Mouse (Mus musculus): ENCODE data around the gene Zbtb38. TPM values are rescaled to one million over a fixed set of nuclear protein-coding genes. Genes with fewer than 3 reads are reported as not detected.

Zbtb38 gene
- total and polyA plus RNA-seq, 3 experiments: 9.0 to 43.5 (median 42.3) TPM

DNA sequence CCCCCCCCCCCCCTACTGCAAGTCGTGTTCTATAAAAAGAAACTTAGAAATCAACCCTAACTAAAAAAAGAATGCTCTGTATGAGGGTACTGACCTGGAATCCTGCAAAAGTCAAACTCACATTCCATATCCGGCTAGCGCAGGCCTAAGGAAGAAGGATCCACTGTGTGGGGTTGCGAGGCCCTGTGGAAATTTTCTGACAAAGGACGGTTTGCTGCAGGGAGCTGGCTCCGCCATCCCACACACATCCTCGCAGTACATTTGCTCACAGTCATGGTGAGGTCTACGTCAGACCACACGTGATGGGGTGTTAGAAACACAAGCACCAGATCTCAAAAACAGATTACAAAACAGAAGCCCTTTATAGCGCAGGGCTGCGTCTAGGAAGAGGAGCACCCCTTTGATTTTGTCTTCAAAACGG lies 56.5 kb downstream of the Zbtb38 start:
- 38% methylated on average over 12 of the region's 12 CpGs for WGBS
- Histone ChIP-seq H3K4me1 (ENCODE audit: control insufficient read depth, insufficient read depth, low read length) (peaks cover 7% of the 10 kb centered on the region), H3K36me3 (ENCODE audit: control insufficient read depth, insufficient read depth, low read length) (no peaks in the 10 kb centered on the region), H3K4me3 (no peak overlapping the region), H3K27ac (peak overlapping the region; percentile 95), H3K9ac (ENCODE audit: low read depth, low read length) (peak overlapping the region; percentile 48; the same call in 1 of the 2 replicates), H3K79me2 (replicated peaks; ENCODE audit: control insufficient read depth, insufficient read depth, low read length) (peaks cover 1% of the 10 kb centered on the region; the same call in 1 of the 2 replicates), H3K27me3 (ENCODE audit: control insufficient read depth, insufficient read depth, low read length) (no peaks in the 10 kb centered on the region)
- intact Hi-C loops (cut with DNase I): no loop called here
- DNase-seq: peak in 1 of 2 experiments; percentile 40
- TF ChIP-seq POLR2A (IDR thresholded peaks at IDR 0.05; ENCODE audit: insufficient read depth, low read depth, low read length) (no peak), CTCF (IDR thresholded peaks at IDR 0.05) (no peak), EP300 (IDR thresholded peaks at IDR 0.05; ENCODE audit: insufficient read depth, low read depth, low read length) (peak; percentile 25; the same call in 1 of the 2 replicates)

DNA sequence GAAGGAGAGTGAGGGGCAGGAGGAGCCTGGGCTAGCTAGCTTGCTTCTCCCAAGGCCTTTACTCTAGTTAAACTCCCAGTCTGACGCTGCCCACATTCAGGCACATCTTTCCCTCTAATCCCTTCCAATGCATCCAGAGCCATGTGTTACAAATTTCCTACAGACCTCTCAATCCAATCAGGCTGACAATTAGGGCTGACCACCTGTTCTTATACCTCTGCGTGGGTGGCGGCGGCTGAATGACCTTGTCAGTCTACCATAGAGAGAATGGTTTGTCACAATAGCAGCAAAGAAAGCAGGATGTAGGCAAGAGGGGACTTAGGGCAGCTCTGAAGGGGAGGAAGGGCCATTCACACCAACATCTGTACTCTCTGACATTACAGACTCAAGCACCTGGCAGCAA lies 62.2 kb downstream of the Zbtb38 start:
- no peak overlapping the region for H3K4me3 ChIP-seq
- no peaks in the 10 kb centered on the region; the same call in 1 of the 2 replicates for H3K36me3 ChIP-seq (ENCODE audit: control insufficient read depth, insufficient read depth, low read length)
- peaks cover 7% of the 10 kb centered on the region for H3K4me1 ChIP-seq (ENCODE audit: control insufficient read depth, insufficient read depth, low read length)
- 0 out of 2 replicates have a peak, but pooled peaks cover 2% of the 10 kb centered on the region for H3K79me2 ChIP-seq (replicated peaks; ENCODE audit: control insufficient read depth, insufficient read depth, low read length)
- DNase-seq: no peak
- WGBS: 82% methylated on average over 4 of the region's 4 CpGs
- TF ChIP-seq CTCF (IDR thresholded peaks at IDR 0.05) (no peak), POLR2A (IDR thresholded peaks at IDR 0.05; ENCODE audit: insufficient read depth, low read depth, low read length) (no peak), EP300 (IDR thresholded peaks at IDR 0.05; ENCODE audit: insufficient read depth, low read depth, low read length) (no peak)
- H3K27ac ChIP-seq: no peak overlapping the region
- no peaks in the 10 kb centered on the region for H3K27me3 ChIP-seq (ENCODE audit: control insufficient read depth, insufficient read depth, low read length)
- intact Hi-C loops (cut with DNase I): no loop called here
- no peak overlapping the region for H3K9ac ChIP-seq (ENCODE audit: low read depth, low read length)

DNA sequence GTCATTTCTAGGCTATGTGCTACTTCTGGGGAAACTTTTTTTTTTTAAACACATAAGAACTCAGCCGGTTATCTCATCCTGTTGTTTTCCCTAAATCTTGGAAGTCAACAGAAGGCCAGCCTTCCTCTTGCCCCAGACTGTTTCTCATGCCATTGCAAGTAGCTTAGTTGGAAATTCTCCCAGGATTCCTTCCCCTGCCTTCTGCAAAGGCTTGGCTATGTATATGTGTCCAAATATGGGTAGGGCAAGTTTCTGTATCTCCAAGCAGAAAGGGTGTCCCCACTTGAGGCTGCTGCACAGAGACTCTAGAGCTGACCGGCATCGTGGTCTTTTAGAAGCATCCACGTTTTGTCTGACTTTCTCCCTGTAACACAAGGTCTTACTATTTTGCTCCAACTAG lies 63.6 kb downstream of the Zbtb38 start:
- Histone ChIP-seq H3K9ac (ENCODE audit: low read depth, low read length) (no peak overlapping the region), H3K79me2 (replicated peaks; ENCODE audit: control insufficient read depth, insufficient read depth, low read length) (peaks cover 2% of the 10 kb centered on the region; the same call in 1 of the 2 replicates), H3K4me3 (no peak overlapping the region), H3K27me3 (ENCODE audit: control insufficient read depth, insufficient read depth, low read length) (no peaks in the 10 kb centered on the region), H3K4me1 (ENCODE audit: control insufficient read depth, insufficient read depth, low read length) (peaks cover 5% of the 10 kb centered on the region), H3K27ac (peak overlapping the region; percentile 24), H3K36me3 (ENCODE audit: control insufficient read depth, insufficient read depth, low read length) (peaks cover 6% of the 10 kb centered on the region)
- 56% methylated on average over 4 of the region's 4 CpGs for WGBS
- intact Hi-C loops (cut with DNase I): no loop called here
- DNase-seq: peak in 1 of 2 experiments; percentile 13
- TF ChIP-seq CTCF (IDR thresholded peaks at IDR 0.05) (no peak), EP300 (IDR thresholded peaks at IDR 0.05; ENCODE audit: insufficient read depth, low read depth, low read length) (no peak), POLR2A (IDR thresholded peaks at IDR 0.05; ENCODE audit: insufficient read depth, low read depth, low read length) (no peak)

DNA sequence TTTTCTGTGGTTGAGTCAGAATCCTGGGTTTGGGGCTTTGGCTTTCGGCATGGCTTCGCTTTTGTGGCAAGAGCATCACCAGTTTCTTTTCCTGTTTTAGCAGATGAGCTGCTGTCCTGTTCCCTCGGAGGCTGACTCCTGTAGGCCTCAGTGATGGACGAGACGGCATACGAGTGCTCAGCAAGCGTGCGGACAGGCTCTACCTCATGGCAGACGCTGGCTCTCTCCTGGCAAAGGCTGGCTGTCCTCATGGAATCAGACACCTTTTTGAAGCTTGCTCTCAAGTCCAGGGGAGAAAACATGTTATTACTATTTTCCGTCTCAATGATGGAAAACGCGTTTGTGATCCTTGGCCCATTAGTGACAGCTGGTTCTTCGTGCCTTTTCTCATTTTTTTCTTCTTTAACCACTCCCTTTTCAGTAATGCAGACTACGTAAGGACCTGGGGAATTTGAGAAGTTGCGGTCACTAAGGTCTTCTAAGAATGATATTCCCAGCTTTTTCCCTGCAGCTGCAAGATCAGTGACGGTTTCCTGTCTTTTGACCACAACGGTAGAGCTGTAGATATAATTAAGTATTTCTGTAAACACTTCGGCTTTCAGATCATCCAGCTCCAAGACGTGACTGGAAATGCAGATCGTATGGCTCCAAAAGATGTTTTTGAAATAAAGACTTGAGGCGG lies 64.3 kb downstream of the Zbtb38 start:
- intact Hi-C loops (cut with DNase I): no loop called here
- Histone ChIP-seq H3K4me3 (no peak overlapping the region), H3K36me3 (ENCODE audit: control insufficient read depth, insufficient read depth, low read length) (peaks cover 6% of the 10 kb centered on the region), H3K4me1 (ENCODE audit: control insufficient read depth, insufficient read depth, low read length) (peaks cover 5% of the 10 kb centered on the region), H3K9ac (ENCODE audit: low read depth, low read length) (no peak overlapping the region), H3K79me2 (replicated peaks; ENCODE audit: control insufficient read depth, insufficient read depth, low read length) (peaks cover 2% of the 10 kb centered on the region; the same call in 1 of the 2 replicates), H3K27ac (peak overlapping the region; percentile 24), H3K27me3 (ENCODE audit: control insufficient read depth, insufficient read depth, low read length) (no peaks in the 10 kb centered on the region)
- WGBS: 72% methylated on average over 21 of the region's 21 CpGs
- TF ChIP-seq POLR2A (IDR thresholded peaks at IDR 0.05; ENCODE audit: insufficient read depth, low read depth, low read length) (no peak), EP300 (IDR thresholded peaks at IDR 0.05; ENCODE audit: insufficient read depth, low read depth, low read length) (no peak), CTCF (IDR thresholded peaks at IDR 0.05) (no peak)
- peak in 1 of 2 experiments; percentile 17 for DNase-seq

DNA sequence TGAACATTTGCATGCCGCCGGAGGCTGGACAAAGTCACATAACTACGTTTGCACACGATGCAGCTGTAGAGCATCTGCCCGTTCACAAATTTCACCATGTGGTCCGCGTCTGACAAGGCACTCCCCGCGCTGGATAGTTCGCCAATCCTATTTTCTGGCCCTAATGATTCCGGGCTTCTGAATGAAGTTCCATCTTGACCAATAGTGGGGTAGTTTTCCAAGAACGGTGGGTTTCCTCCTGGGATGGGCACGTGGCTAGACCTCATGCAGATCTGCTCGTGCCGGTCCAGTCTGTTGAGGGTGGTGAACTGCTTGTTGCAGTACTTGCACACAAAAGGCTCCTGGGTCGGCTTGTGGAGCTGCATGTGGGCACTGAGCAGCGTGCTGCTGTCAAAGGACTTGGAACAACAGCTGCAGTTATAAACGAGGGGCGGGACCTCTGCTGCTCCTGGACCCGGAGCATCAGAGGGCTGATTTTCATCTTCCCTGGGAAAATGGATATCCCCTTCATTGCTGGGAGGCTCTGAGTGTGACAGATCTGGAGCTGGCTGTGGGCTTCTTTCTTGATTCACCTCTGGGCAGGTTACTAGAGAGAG lies 64.9 kb downstream of the Zbtb38 start:
- TF ChIP-seq POLR2A (IDR thresholded peaks at IDR 0.05; ENCODE audit: insufficient read depth, low read depth, low read length) (no peak), CTCF (IDR thresholded peaks at IDR 0.05) (no peak), EP300 (IDR thresholded peaks at IDR 0.05; ENCODE audit: insufficient read depth, low read depth, low read length) (no peak)
- H3K27ac ChIP-seq: no peak overlapping the region

More for the DNA sequence above, 64.9 kb downstream of the Zbtb38 start:
- DNase-seq: peak in 1 of 2 experiments; percentile 18
- Histone ChIP-seq H3K27me3 (ENCODE audit: control insufficient read depth, insufficient read depth, low read length) (no peaks in the 10 kb centered on the region), H3K4me3 (no peak overlapping the region), H3K9ac (ENCODE audit: low read depth, low read length) (no peak overlapping the region), H3K79me2 (replicated peaks; ENCODE audit: control insufficient read depth, insufficient read depth, low read length) (peaks cover 1% of the 10 kb centered on the region; the same call in 1 of the 2 replicates), H3K36me3 (ENCODE audit: control insufficient read depth, insufficient read depth, low read length) (peaks cover 7% of the 10 kb centered on the region), H3K4me1 (ENCODE audit: control insufficient read depth, insufficient read depth, low read length) (peaks cover 4% of the 10 kb centered on the region)
- intact Hi-C loops (cut with DNase I): no loop called here
- 92% methylated on average over 20 of the region's 20 CpGs for WGBS

All from heart, adult 2 months (tissue).